Mouse (Mus musculus) heart, adult 10 weeks (tissue): ENCODE measurements around the gene Olfr1402. TPM values are rescaled to one million over a fixed set of nuclear protein-coding genes. Genes with fewer than 3 reads are reported as not detected.

ENCODE experiments used
- polyA plus RNA-seq: library from polyadenylated mRNA; stranded (reverse); fragments of 350-450 nt; fragmentation: Illumina TruSeq; extraction: RNeasy Lipid Tissue Mini Kit (QIAGEN cat#74804); gene quantifications from one replicate; pipeline ENCODE4 v1.2.3, GENCODE M21; 2014; ENCODE audit warnings: low read depth, low replicate concordance

The Olfr1402 gene
- polyA plus RNA-seq, result not detected

GRCm38 (mm10) chr3:97421920-97422319, at the start of gene Olfr1402:
Gene Olfr1402 (minus strand): TSS chr3:97422020.

Other genes starting within 250 kb of the Olfr1402 start
- 19.3 TPM for gene Bcl9, start 124.1 kb downstream of the Olfr1402 start, polyA plus RNA-seq
- 14.7 TPM for gene Chd1l, start 188.2 kb upstream of the Olfr1402 start, polyA plus RNA-seq
- 14.3 TPM for gene Fmo5, start 206.8 kb upstream of the Olfr1402 start, polyA plus RNA-seq
- 27.5 TPM for gene Prkab2, start 236.2 kb upstream of the Olfr1402 start, polyA plus RNA-seq